Mouse (Mus musculus) G1E-ER4 (cell line): Measurements from ENCODE around the gene Mtmr4. TPM values are rescaled to one million over a fixed set of nuclear protein-coding genes. Genes with fewer than 3 reads are reported as not detected.

Source experiments
- GATA1 ChIP-seq: IDR thresholded peaks from one replicate; pipeline ENCODE4 v1.8.0; 2012; ENCODE audit warnings: low read length, inconsistent platforms
- polyA plus RNA-seq: library from polyadenylated mRNA; stranded (reverse); fragments of >175 nt; gene quantifications from 2 replicates; pipeline ENCODE4 v1.2.3, GENCODE M21; 2012

Gene Mtmr4
- 12.5 and 13.3 TPM in 2 replicates for polyA plus RNA-seq

DNA sequence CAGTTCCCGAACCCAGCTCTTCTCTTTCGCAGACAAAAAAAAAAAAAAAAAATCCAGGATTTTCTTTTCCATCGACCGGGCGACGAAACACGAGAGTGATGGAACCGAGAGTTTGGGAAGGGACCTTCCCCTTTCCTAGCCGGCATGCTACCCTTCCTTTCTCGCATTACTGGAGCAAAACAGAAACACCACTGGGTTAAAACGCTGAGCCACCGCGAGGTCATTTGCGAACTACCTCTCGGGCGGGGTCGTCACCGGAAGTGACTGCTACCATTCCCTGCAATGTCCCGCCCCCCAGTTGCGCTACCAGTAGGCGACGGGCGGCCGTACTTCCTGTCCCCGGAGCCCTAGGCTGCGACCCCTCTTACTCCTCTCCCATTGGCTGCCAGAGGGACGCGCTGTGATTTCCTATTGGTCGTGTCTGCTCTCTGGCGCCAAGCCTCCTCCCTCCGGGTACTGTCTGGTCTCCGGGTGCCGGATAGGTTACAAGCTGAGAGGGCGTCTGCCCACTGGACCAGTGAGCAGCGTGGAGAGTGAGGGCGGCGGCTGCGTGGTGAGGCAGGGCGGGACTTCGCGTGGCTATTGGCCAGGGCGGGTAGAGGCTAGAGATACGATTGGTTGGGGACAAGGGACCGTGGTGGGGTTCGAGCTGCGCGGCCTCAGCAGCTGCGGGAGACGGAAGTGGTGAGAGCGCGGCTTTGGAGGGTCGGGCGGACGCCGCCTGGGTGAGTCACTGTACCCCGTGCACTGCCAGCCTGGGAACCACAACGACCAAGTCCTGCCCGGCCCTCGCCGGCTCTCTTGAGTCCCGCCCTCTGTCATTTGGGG lies at the start of gene Mtmr4:
TSS of gene Mtmr4 (plus strand) at position 637 of the 828 bp plus-strand sequence.
- no peak for TF ChIP-seq GATA1

DNA sequence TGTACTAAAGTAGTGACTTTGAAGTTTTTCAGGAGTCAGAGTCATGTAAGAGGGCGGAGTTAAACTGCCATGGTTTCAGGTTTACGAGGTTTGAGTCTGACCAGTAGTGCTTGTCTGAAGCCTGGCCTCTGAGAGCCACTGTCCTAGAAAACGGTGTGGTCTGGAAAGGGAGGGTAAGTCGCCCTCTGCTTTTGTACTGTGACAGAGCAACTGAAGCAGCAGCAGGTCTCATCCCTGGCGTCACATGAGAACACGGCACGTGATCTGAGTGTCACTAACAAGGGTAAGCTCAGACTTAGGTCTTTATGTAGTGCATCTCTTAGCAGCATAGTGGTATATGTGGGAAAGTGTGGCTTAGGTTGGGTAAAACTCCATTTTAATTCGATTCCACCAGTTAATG lies 49.7 kb upstream of the Mtmr4 start:
- no peak for TF ChIP-seq GATA1

- no peak for TF ChIP-seq GATA1
Observed at GRCm38 (mm10) chr11:87542906-87543305, 49.1 kb upstream of the Mtmr4 start.

GRCm38 (mm10) chr11:87553342-87553741 lies 38.6 kb upstream of the Mtmr4 start:
- TF ChIP-seq GATA1, result no peak

DNA sequence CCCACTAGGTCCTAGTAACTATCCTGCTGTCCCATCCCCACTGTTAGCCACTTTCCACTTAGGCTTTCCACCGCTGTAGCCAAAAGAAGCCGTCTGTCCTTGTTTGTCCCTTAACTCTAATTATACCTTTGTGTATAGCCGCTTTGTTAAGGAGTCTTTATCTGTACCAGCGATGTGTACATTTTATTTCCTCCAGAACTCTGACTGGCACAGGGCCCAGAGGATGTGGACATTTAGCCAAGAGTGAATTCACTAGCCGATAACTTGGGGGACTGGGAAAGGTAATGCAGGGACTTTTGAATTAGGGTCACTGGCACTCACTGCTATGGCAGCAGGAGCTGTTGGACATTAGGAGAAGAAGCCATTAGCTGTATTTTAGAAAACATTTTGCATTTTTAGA lies 37.6 kb upstream of the Mtmr4 start:
- no peak for TF ChIP-seq GATA1

DNA sequence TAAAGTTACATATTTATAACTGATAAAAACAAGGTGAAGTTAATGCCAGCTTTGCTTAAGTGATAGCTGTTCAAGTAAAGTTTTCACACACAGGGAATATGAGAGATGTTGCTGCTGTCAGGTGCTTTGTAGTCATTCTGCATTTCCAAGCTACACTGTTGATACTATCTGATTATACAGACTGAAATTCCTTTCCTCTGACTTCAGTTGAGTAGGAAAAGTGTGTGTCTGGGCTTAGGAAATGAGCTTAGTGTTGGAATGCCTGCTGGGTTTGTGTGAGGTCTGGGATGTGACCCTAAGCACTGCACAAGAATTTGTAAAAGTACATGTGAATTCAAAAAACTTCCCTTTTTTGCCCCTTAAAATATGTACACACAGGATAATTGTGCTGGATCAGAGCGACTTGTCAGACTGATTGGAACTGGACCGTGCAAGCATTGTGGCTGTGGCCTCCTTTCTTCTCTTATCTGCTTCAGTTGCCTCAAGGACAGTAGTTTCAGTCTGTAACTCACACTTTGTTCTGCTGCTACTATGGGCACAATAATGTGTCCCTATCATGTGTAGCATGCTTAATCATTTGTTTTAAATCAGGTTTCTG lies 36.8 kb upstream of the Mtmr4 start:
- no peak for TF ChIP-seq GATA1

DNA sequence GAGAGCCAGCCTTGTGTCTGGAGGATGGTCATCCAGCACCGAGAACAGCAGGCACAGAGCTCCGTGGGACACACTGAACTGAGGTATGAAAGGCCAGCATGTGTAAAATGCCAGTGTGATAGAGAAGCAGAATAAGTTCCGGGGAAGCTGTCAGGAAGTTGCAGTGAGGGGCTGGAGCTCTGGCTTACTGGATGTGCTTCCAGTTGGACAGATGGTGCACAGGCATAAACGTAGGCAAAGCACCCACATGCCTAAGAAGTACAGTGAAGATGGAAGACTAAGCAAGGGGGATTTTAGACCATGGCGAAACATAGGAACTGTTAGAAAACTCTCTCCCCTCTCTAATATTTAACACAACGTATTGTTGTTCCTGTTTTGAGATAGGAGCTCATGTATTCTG lies 30.8 kb upstream of the Mtmr4 start:
- TF ChIP-seq GATA1, result no peak

GRCm38 (mm10) chr11:87566501-87566900 lies 25.5 kb upstream of the Mtmr4 start, which contains the start of gene Gm11492:
Gene Gm11492, plus strand, starts transcription at chr11:87566653.
- no peak for TF ChIP-seq GATA1

GRCm38 (mm10) chr11:87568255-87568953 lies 23.6 kb upstream of the Mtmr4 start, which contains the start of gene Sept4:
Gene Sept4, plus strand, starts transcription at chr11:87568903.
- TF ChIP-seq GATA1, result no peak

DNA sequence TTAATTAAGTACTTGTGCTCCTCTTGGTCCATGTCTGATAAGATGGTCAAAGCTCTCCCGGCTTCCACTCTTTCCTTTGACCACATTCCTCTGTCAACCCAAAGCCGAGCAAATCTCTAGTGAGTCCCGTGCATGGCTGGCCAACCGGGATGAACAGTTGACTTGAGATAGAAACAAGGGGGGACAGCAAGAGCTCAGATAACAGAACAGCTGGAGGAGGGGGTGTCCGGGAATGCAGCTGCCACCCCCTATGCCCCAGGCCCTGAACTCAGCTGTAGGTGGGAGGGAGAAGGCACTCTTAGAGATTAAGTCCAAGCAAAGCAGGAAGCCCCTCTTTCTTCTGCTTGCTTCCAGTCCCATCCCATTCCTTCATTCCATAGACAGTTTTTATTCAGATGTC lies 21.2 kb upstream of the Mtmr4 start:
- TF ChIP-seq GATA1, result no peak

- TF ChIP-seq GATA1, result no peak
Observed at GRCm38 (mm10) chr11:87571361-87571950, 20.5 kb upstream of the Mtmr4 start.

DNA sequence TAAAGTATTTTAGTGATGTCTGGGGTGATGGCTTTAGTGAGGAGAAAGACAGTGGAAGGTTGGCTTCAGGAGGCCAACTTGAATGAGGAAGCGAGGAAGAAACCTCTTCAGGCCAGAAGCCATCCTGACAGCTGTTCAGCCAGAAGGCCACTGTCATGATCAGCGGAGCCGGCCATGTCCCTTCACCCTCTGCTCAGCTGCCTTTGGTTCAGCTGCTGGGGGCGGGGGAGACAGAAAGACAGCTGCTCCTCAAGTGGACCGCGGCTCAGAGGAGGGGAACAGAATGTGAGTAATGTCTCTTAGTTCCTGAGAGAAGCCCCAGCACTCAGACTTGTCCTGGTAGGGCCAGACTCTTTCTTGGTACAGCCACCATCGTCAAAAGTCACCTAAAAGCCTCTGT lies 18.2 kb upstream of the Mtmr4 start:
- no peak for TF ChIP-seq GATA1

- TF ChIP-seq GATA1, result no peak
Observed at GRCm38 (mm10) chr11:87574520-87575180, 17.3 kb upstream of the Mtmr4 start.

GRCm38 (mm10) chr11:87577601-87578248 lies 14.2 kb upstream of the Mtmr4 start:
- TF ChIP-seq GATA1, result no peak
